Mouse (Mus musculus) forebrain, postnatal 0 days (tissue): Measurements from ENCODE around the gene Sap30. TPM values are rescaled to one million over a fixed set of nuclear protein-coding genes. Genes with fewer than 3 reads are reported as not detected.

Source experiments
- ATAC-seq: fragments of 200-750 bp; cut with Nextera tagmentation; 2 replicates; pipeline ENCODE4 v1.8.0; 2017; ENCODE audit warnings: mild to moderate bottlenecking, moderate library complexity
- DNase-seq: peaks from one replicate; pipeline ENCODE4 v3.0.0-alpha.2; 2015
- H3K27ac ChIP-seq: fragments of 300-500 bp; sonication (generic); 2 replicates; pipeline ENCODE4 v1.5.1; 2014; ENCODE audit warnings: low read depth, mild to moderate bottlenecking, antibody characterized with exemption, low read length, moderate library complexity, mixed read lengths
- H3K27me3 ChIP-seq: fragments of 300-500 bp; sonication (generic); 2 replicates; pipeline ENCODE4 v1.6.1; 2014; ENCODE audit warnings: mild to moderate bottlenecking, low read length, mixed read lengths; ENCODE audit not compliant: insufficient read depth
- H3K36me3 ChIP-seq: fragments of 300-500 bp; sonication (generic); 2 replicates; pipeline ENCODE4 v1.6.1; 2014; ENCODE audit warnings: mild to moderate bottlenecking, moderate library complexity; ENCODE audit not compliant: insufficient read depth
- H3K4me1 ChIP-seq: fragments of 300-500 bp; sonication (generic); 2 replicates; pipeline ENCODE4 v1.6.1; 2014; ENCODE audit warnings: antibody characterized with exemption; ENCODE audit not compliant: insufficient read depth
- H3K4me2 ChIP-seq: fragments of 300-500 bp; sonication (generic); 2 replicates; pipeline ENCODE4 v1.6.1; 2014; ENCODE audit warnings: low read depth, mild to moderate bottlenecking, moderate library complexity
- H3K4me3 ChIP-seq: fragments of 300-500 bp; sonication (generic); 2 replicates; pipeline ENCODE4 v1.5.1; 2014; ENCODE audit warnings: low read depth, low read length, mixed read lengths
- H3K9ac ChIP-seq: fragments of 300-500 bp; sonication (generic); 2 replicates; pipeline ENCODE4 v1.6.1; 2014; ENCODE audit warnings: mild to moderate bottlenecking
- H3K9me3 ChIP-seq: fragments of 300-500 bp; sonication (generic); 2 replicates; pipeline ENCODE4 v1.6.1; 2016; ENCODE audit warnings: low read length
- CTCF ChIP-seq: sonication (generic); IDR thresholded peaks from 2 replicates; pipeline ENCODE4 v1.5.1; 2016; ENCODE audit warnings: antibody characterized with exemption, control low read depth, low read depth
- WGBS: fragments of 180-500 bp; shearing (Covaris S2); extraction: QIAGEN DNeasy Blood & Tissue Kit; methylation state at CpG from one replicate; pipeline ENCODE4 v1.1.7; 2014; 5-methylcytosine and 5-hydroxymethylcytosine counted together
- polyA plus RNA-seq: library from polyadenylated mRNA; unstranded; fragments of >200 nt; fragmentation: Nextera tagmentation; extraction: Ambion mirVana; gene quantifications from 2 replicates; pipeline ENCODE4 v1.2.1, GENCODE M21; 2015
- total RNA-seq: library from RNA; depleted of rRNA; stranded (reverse); fragments of >200 nt; gene quantifications from 2 replicates; pipeline ENCODE4 v1.2.3, GENCODE M21; 2014

Gene Sap30
- total and polyA plus RNA-seq, 2 experiments from 2014 or later, result 28.4 to 29.0 TPM

GRCm38 (mm10) chr8:57479700-57480099 lies 8.0 kb downstream of the Sap30 start:
- no peaks in the 10 kb centered on the region for H3K27me3 ChIP-seq
- H3K4me3 ChIP-seq, result no peak overlapping the region
- ATAC-seq, result no peak
- H3K9ac ChIP-seq, result no peak overlapping the region
- WGBS, result 94% methylated on average over 8 of the region's 8 CpGs
- H3K27ac ChIP-seq, result no peak overlapping the region
- H3K9me3 ChIP-seq, result no peaks in the 10 kb centered on the region
- no peak for DNase-seq
- H3K36me3 ChIP-seq, result peaks cover 13% of the 10 kb centered on the region
- no peak overlapping the region for H3K4me2 ChIP-seq
- no peak for TF ChIP-seq CTCF
- H3K4me1 ChIP-seq, result no peaks in the 10 kb centered on the region

DNA sequence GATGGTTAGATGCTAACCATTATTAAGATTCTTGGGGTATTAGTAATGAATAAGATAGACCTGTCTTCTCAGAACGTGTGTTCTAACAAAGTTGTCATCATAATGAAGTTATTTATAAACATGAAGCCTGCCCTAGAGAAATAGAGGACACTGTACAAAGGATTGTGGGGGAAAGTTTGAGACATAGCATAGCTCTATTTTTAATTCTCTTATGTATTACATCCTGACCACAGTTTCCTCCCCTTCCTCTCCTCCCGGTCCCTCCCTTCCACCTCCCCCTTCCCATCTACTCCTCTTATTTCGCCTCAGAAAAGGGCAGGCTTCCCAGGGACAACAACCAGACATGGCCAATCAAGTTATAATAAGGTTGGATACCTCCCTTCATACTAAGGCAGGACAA lies 9.3 kb downstream of the Sap30 start:
- ATAC-seq, result no peak
- WGBS, result 85% methylated on average over 3 of the region's 3 CpGs

GRCm38 (mm10) chr8:57473751-57474150 lies 13.9 kb downstream of the Sap30 start:
- H3K4me2 ChIP-seq, result no peak overlapping the region
- H3K36me3 ChIP-seq, result no peaks in the 10 kb centered on the region
- no peaks in the 10 kb centered on the region for H3K9me3 ChIP-seq
- no peak overlapping the region for H3K4me3 ChIP-seq
- no peak overlapping the region for H3K9ac ChIP-seq
- 76% methylated on average over 6 of the region's 6 CpGs for WGBS
- ATAC-seq (no peak), DNase-seq (no peak)
- no peak overlapping the region for H3K27ac ChIP-seq
- TF ChIP-seq CTCF, result no peak
- no peaks in the 10 kb centered on the region for H3K4me1 ChIP-seq
- no peaks in the 10 kb centered on the region for H3K27me3 ChIP-seq

More for the DNA sequence above, 9.3 kb downstream of the Sap30 start:
- peaks cover 13% of the 10 kb centered on the region for H3K36me3 ChIP-seq
- H3K9ac ChIP-seq, result no peak overlapping the region
- no peaks in the 10 kb centered on the region for H3K4me1 ChIP-seq
- H3K27me3 ChIP-seq, result no peaks in the 10 kb centered on the region
- H3K4me3 ChIP-seq, result no peak overlapping the region
- no peak for TF ChIP-seq CTCF
- no peak overlapping the region for H3K27ac ChIP-seq
- H3K4me2 ChIP-seq, result no peak overlapping the region
- no peak for DNase-seq
- H3K9me3 ChIP-seq, result no peaks in the 10 kb centered on the region

- Histone ChIP-seq H3K9ac (no peak overlapping the region), H3K4me1 (no peaks in the 10 kb centered on the region), H3K4me2 (no peak overlapping the region), H3K27me3 (no peaks in the 10 kb centered on the region), H3K9me3 (no peaks in the 10 kb centered on the region), H3K27ac (no peak overlapping the region), H3K4me3 (no peak overlapping the region), H3K36me3 (no peaks in the 10 kb centered on the region)
- WGBS, result 99% methylated on average over 5 of the region's 5 CpGs
- DNase-seq (no peak), ATAC-seq (no peak)
- no peak for TF ChIP-seq CTCF
Observed at GRCm38 (mm10) chr8:57470863-57471262, 16.8 kb downstream of the Sap30 start.

DNA sequence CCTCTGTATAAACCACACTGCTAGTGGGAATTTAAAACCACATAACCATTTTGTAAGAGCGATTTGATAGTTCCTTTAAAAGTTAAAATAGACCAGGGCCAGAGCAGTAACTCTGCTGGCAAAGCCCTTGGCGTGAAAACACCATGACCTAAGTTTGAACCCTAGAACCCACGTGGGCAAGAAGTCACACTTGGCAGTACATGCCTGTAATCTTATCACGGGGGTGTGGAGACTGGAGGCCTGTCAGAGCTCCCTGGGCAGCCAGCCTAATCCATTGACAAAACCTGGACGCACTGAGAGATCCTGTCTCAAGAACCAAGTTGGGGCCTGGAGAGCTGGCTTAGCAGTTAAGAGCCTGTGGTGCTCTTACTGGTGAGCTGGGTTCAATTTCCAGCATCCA lies 19.0 kb downstream of the Sap30 start:
- H3K4me1 ChIP-seq, result no peaks in the 10 kb centered on the region
- H3K9me3 ChIP-seq, result no peaks in the 10 kb centered on the region
- 47% methylated on average over 5 of the region's 5 CpGs for WGBS
- peak; percentile 40 for DNase-seq
- no peak overlapping the region for H3K27ac ChIP-seq
- no peak for TF ChIP-seq CTCF
- H3K4me3 ChIP-seq, result no peak overlapping the region
- peak; percentile 84 for ATAC-seq
- no peaks in the 10 kb centered on the region for H3K36me3 ChIP-seq
- no peaks in the 10 kb centered on the region for H3K27me3 ChIP-seq
- no peak overlapping the region for H3K4me2 ChIP-seq
- no peak overlapping the region for H3K9ac ChIP-seq

DNA sequence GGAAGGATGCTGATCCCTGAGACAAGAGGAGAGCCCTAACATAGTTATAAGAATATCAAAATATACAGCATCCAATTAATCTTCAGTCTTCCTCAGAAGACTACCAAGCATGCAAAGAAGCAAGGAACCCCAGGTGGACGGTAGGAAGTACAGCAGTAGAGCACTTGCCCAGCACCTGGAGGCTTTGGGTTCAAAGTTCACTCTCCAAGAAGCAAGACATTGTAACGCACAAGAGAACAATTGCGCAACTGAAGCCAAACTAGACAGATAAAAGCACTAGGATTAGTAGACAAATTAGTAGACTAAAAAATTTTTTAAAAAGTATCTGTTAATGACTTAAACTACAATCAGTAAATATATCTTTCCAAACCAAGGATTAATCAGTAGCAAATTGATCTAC lies 23.9 kb downstream of the Sap30 start:
- no peaks in the 10 kb centered on the region for H3K27me3 ChIP-seq
- no peak for TF ChIP-seq CTCF
- no peak overlapping the region for H3K9ac ChIP-seq
- no peaks in the 10 kb centered on the region for H3K9me3 ChIP-seq
- DNase-seq, result no peak
- no peak overlapping the region for H3K4me3 ChIP-seq
- WGBS, result 91% methylated on average over 3 of the region's 3 CpGs
- H3K4me1 ChIP-seq, result no peaks in the 10 kb centered on the region
- no peaks in the 10 kb centered on the region for H3K36me3 ChIP-seq
- no peak overlapping the region for H3K27ac ChIP-seq
- ATAC-seq, result no peak
- no peak overlapping the region for H3K4me2 ChIP-seq

GRCm38 (mm10) chr8:57462839-57463238 lies 24.8 kb downstream of the Sap30 start:
- Histone ChIP-seq H3K4me2 (no peak overlapping the region), H3K36me3 (no peaks in the 10 kb centered on the region), H3K9ac (no peak overlapping the region), H3K9me3 (no peaks in the 10 kb centered on the region), H3K27ac (no peak overlapping the region), H3K4me3 (no peak overlapping the region), H3K4me1 (no peaks in the 10 kb centered on the region), H3K27me3 (no peaks in the 10 kb centered on the region)
- no peak for TF ChIP-seq CTCF
- 53% methylated on average over 1 of the region's 1 CpGs for WGBS
- ATAC-seq, result no peak
- DNase-seq, result no peak

- H3K4me2 ChIP-seq, result 0 out of 2 replicates have a peak overlapping the region, but pooled peaks have one; percentile 37
- no peaks in the 10 kb centered on the region for H3K27me3 ChIP-seq
- H3K9me3 ChIP-seq, result no peaks in the 10 kb centered on the region
- TF ChIP-seq CTCF, result no peak
- ATAC-seq, result no peak
- H3K4me3 ChIP-seq, result no peak overlapping the region
- no peak for DNase-seq
- H3K9ac ChIP-seq, result no peak overlapping the region
- H3K27ac ChIP-seq, result no peak overlapping the region
- no peaks in the 10 kb centered on the region for H3K4me1 ChIP-seq
- WGBS, result 64% methylated on average over 3 of the region's 3 CpGs
- no peaks in the 10 kb centered on the region for H3K36me3 ChIP-seq
Observed at GRCm38 (mm10) chr8:57457942-57458341, 29.7 kb downstream of the Sap30 start.
